Mouse (Mus musculus) sigmoid colon, adult 10 weeks (tissue): ENCODE data around the gene Olfr444. TPM values are rescaled to one million over a fixed set of nuclear protein-coding genes. Genes with fewer than 3 reads are reported as not detected.

Source experiments
- polyA plus RNA-seq: library from polyadenylated mRNA; stranded (reverse); fragments of 350-450 nt; fragmentation: Illumina TruSeq; extraction: RNeasy Lipid Tissue Mini Kit (QIAGEN cat#74804); gene quantifications from one replicate; pipeline ENCODE4 v1.2.3, GENCODE M21; 2014; ENCODE audit warnings: low read depth, low replicate concordance

Gene Olfr444
- not detected for polyA plus RNA-seq

DNA sequence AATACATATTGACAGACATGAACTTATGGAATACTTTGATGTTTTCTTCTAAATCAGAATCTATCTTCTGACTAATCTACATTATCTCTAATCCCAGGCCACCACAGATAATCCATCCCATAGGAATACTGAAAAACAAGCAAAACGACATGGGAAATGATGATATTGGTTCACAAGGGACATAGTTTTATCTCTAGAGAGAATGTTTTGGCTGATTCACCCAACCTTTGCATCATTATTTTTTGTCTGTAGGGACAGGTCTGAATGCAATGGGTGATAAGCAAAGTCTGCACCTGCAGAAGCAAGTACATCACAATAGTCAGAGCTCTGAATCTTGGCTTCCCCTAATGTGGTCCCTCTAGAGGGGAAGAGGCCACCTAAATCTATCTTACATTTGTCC lies at the start of gene Olfr444:
Gene Olfr444 (plus strand): TSS at position 301 of the 400 bp plus-strand sequence.

DNA sequence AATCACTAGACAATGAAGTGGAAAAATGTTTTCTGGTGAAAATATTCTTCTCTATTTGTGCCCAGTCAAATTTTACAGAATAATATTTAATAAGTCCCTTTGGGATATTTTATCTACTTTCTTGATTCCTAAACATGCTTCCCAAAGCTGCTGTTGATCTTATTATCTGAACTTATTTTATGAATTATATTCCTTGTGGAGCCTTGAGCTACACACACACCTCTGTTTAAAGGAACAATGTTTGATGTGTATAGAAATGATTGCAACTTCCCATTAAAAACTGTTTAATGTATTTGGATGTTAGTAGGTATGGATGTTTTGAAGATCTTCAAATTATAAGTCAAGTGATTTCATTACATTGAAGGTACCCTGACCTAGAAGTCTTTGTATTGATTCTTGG lies 40.3 kb upstream of the Olfr444 start, which contains the start of gene Olfr447:
Gene Olfr447 (plus strand): TSS at position 301 of the 400 bp plus-strand sequence.

DNA sequence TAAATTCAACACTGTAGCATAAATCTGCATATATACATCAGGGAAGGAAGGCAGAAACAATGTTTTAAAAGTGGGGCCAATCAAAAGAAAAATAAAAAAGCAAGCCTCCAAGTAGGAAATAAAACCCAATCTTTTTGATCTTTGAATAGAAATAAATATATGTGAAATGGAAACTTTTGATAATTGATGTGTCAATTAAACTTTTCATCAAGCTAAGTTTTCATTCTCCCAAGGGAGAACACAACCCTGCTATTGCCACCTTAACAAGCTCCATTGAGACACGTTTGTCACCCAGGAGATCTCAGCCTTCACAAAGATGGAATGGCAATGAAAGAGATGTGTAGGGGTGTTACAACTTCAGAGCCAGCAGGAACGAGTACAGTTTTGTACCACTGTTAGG lies 27.8 kb upstream of the Olfr444 start, which contains the start of gene Olfr446:
Gene Olfr446 (plus strand): TSS at position 301 of the 400 bp plus-strand sequence.

Other genes with a start within 250 kb of the Olfr444 start
- gene Tcaf1, start 239.0 kb upstream of the Olfr444 start, polyA plus RNA-seq, result 31.9 TPM
- not detected for gene Olfr453, start 209.7 kb upstream of the Olfr444 start, polyA plus RNA-seq
- gene Olfr38, start 192.7 kb upstream of the Olfr444 start, polyA plus RNA-seq, result not detected
- gene Olfr452, start 164.0 kb upstream of the Olfr444 start, polyA plus RNA-seq, result not detected
- gene Olfr450, start 137.1 kb upstream of the Olfr444 start, polyA plus RNA-seq, result not detected
- gene Olfr449, start 114.7 kb upstream of the Olfr444 start, polyA plus RNA-seq, result not detected
- gene Olfr448, start 58.6 kb upstream of the Olfr444 start, polyA plus RNA-seq, result not detected
- not detected for gene Olfr447, start 40.2 kb upstream of the Olfr444 start, polyA plus RNA-seq
- gene Olfr446, start 27.7 kb upstream of the Olfr444 start, polyA plus RNA-seq, result not detected
- not detected for gene Olfr441, start 157.3 kb downstream of the Olfr444 start, polyA plus RNA-seq
- gene Olfr237-ps1, start 197.5 kb downstream of the Olfr444 start, polyA plus RNA-seq, result not detected
- gene Olfr437, start 214.2 kb downstream of the Olfr444 start, polyA plus RNA-seq, result not detected
- not detected for gene Olfr13, start 223.1 kb downstream of the Olfr444 start, polyA plus RNA-seq
- gene Olfr435, start 248.1 kb downstream of the Olfr444 start, polyA plus RNA-seq, result not detected